Mouse (Mus musculus): ENCODE results near the gene Srp14. TPM values are rescaled to one million over a fixed set of nuclear protein-coding genes. Genes with fewer than 3 reads are reported as not detected.

The Srp14 gene
- 227 and 232 TPM in 2 replicates for polyA plus RNA-seq (2016; fragmentation: Nextera tagmentation; extraction: Ambion mirVana)

GRCm38 (mm10) chr2:118479550-118479909 lies at the start of gene Srp14:
Gene Srp14 (minus strand): TSS chr2:118479711.
- Histone ChIP-seq H3K4me3 (peak within 1 kb of the TSS; percentile 95), H3K36me3 (peaks cover 33% of the 10 kb centered on the region), H3K4me1 (peaks cover 14% of the 10 kb centered on the region), H3K27me3 (ENCODE audit: low read depth, poor library complexity, severe bottlenecking) (no peaks in the 10 kb centered on the region), H3K27ac (peak within 1 kb of the TSS; percentile 84), H3K9me3 (replicated peaks) (no peaks in the 10 kb centered on the region)
- DNase-seq (ENCODE audit: low spot score): peak; percentile 93
- WGBS: under 1% methylated on average over 35 of the region's 35 CpGs

GRCm38 (mm10) chr2:118526545-118526944 lies 47.0 kb upstream of the Srp14 start:
- 85% methylated on average over 5 of the region's 5 CpGs for whole genome bisulfite sequencing
- Histone ChIP-seq H3K27me3 (ENCODE audit: low read depth, poor library complexity, severe bottlenecking) (no peaks in the 10 kb centered on the region), H3K4me1 (peaks cover 55% of the 10 kb centered on the region), H3K9me3 (replicated peaks) (no peaks in the 10 kb centered on the region), H3K36me3 (peaks cover 7% of the 10 kb centered on the region), H3K27ac (no peak overlapping the region), H3K4me3 (no peak overlapping the region)
- no peak for DNase-seq (ENCODE audit: low spot score)

DNA sequence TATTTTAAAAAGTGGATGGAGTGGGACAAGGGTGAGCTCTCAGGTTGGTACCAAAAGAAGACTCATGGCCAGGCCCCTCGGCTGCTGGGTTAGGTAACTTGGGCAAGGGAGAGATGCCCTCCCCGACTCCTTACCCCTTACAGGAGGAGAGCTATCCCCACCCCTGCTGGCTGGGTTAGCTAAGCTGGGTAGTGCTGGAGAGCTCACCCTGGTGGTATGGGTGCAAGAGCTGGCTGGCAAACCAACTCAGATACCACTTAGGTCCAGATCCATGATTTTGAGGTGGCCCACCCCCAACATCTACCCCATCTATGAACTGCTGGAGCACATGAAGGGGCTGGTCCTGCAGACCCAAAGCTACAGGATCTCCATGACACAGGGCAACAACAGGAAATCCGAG lies 45.3 kb upstream of the Srp14 start:
- WGBS: 86% methylated on average over 3 of the region's 3 CpGs
- DNase-seq (ENCODE audit: low spot score): no peak
- 0 out of 2 replicates have a peak overlapping the region, but pooled peaks have one; percentile 38 for H3K27ac ChIP-seq

GRCm38 (mm10) chr2:118523163-118523730 lies 43.7 kb upstream of the Srp14 start:
- H3K4me3 ChIP-seq: no peak overlapping the region

More for the DNA sequence above, 45.3 kb upstream of the Srp14 start:
- Histone ChIP-seq H3K4me3 (no peak overlapping the region), H3K9me3 (replicated peaks) (no peaks in the 10 kb centered on the region), H3K36me3 (no peaks in the 10 kb centered on the region), H3K4me1 (peaks cover 54% of the 10 kb centered on the region), H3K27me3 (ENCODE audit: low read depth, poor library complexity, severe bottlenecking) (no peaks in the 10 kb centered on the region)

GRCm38 (mm10) chr2:118522265-118522664 lies 42.8 kb upstream of the Srp14 start:
- 31% methylated on average over 2 of the region's 2 CpGs for WGBS
- Histone ChIP-seq H3K4me3 (no peak overlapping the region), H3K9me3 (replicated peaks) (no peaks in the 10 kb centered on the region), H3K27me3 (ENCODE audit: low read depth, poor library complexity, severe bottlenecking) (no peaks in the 10 kb centered on the region), H3K4me1 (peaks cover 53% of the 10 kb centered on the region), H3K36me3 (no peaks in the 10 kb centered on the region), H3K27ac (peak overlapping the region; percentile 94)
- no peak for DNase-seq (ENCODE audit: low spot score)

More at GRCm38 (mm10) chr2:118523163-118523730, 43.7 kb upstream of the Srp14 start:
- Histone ChIP-seq H3K9me3 (replicated peaks) (no peaks in the 10 kb centered on the region), H3K27ac (peak overlapping the region; percentile 94), H3K27me3 (ENCODE audit: low read depth, poor library complexity, severe bottlenecking) (no peaks in the 10 kb centered on the region), H3K4me1 (peaks cover 54% of the 10 kb centered on the region), H3K36me3 (no peaks in the 10 kb centered on the region)
- WGBS: 68% methylated on average over 5 of the region's 5 CpGs
- no peak for DNase-seq (ENCODE audit: low spot score)

DNA sequence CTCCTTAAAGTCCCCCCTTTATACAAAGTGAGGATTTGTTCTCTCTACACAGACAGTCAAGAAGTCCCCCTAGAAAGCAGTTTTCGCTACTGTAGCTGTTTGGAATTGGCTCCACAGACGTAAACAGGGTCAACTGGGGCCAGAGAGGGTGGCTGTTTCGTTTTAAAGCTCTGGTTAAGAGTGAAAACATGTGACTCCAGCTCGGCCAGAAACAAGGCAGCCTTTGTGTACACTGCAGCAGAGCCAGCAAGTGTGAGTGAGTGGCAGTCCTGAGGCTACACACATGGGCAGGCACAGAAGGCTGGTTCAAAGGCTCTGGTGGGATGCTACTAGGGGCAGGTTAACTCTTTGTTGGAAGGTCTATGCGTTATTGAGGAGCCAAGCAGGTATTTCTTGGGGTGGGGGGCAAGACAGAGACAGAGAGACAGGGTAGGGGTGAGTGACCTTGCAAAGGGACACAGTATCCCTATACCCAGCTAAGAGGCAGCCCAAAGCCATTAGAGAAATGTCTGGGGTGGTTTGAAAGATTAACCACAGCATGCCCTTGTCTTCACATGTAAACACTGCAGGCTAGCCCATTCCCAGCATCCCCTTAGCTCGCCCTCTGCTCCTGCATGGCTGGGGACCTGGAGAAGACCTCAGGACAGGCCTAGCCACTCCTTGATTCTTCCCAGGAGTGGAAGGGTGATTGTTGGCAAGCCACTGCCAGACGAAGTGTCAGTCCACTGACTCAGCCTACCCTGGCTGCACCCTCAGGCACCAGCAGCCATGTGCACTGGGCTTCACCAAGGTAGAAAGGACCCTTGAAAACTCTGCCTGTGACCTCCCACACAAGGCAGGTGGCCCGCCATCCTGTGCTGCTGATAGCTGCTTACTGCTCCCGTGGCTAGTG lies 40.8 kb upstream of the Srp14 start:
- peak overlapping the region; percentile 94 for H3K27ac ChIP-seq
- H3K36me3 ChIP-seq: no peaks in the 10 kb centered on the region
- peaks cover 59% of the 10 kb centered on the region for H3K4me1 ChIP-seq
- no peaks in the 10 kb centered on the region for H3K27me3 ChIP-seq (ENCODE audit: low read depth, poor library complexity, severe bottlenecking)
- no peaks in the 10 kb centered on the region for H3K9me3 ChIP-seq (replicated peaks)
- peak overlapping the region; percentile 4; the same call in 1 of the 2 replicates for H3K4me3 ChIP-seq
- 40% methylated on average over 9 of the region's 9 CpGs for WGBS
- peak; percentile 78 for DNase-seq (ENCODE audit: low spot score)

- Histone ChIP-seq H3K36me3 (no peaks in the 10 kb centered on the region), H3K27me3 (ENCODE audit: low read depth, poor library complexity, severe bottlenecking) (no peaks in the 10 kb centered on the region), H3K4me3 (no peak overlapping the region), H3K4me1 (peaks cover 46% of the 10 kb centered on the region), H3K9me3 (replicated peaks) (no peaks in the 10 kb centered on the region), H3K27ac (peak overlapping the region; percentile 87)
- WGBS: 75% methylated on average over 16 of the region's 16 CpGs
- no peak for DNase-seq (ENCODE audit: low spot score)
Measured at GRCm38 (mm10) chr2:118512418-118513377, 33.2 kb upstream of the Srp14 start.

GRCm38 (mm10) chr2:118511779-118512417 lies 32.4 kb upstream of the Srp14 start:
- Histone ChIP-seq H3K4me3 (no peak overlapping the region), H3K4me1 (peaks cover 46% of the 10 kb centered on the region), H3K27ac (peak overlapping the region; percentile 87), H3K36me3 (no peaks in the 10 kb centered on the region), H3K9me3 (replicated peaks) (no peaks in the 10 kb centered on the region), H3K27me3 (ENCODE audit: low read depth, poor library complexity, severe bottlenecking) (no peaks in the 10 kb centered on the region)
- WGBS: 53% methylated on average over 11 of the region's 11 CpGs
- DNase-seq (ENCODE audit: low spot score): no peak

DNA sequence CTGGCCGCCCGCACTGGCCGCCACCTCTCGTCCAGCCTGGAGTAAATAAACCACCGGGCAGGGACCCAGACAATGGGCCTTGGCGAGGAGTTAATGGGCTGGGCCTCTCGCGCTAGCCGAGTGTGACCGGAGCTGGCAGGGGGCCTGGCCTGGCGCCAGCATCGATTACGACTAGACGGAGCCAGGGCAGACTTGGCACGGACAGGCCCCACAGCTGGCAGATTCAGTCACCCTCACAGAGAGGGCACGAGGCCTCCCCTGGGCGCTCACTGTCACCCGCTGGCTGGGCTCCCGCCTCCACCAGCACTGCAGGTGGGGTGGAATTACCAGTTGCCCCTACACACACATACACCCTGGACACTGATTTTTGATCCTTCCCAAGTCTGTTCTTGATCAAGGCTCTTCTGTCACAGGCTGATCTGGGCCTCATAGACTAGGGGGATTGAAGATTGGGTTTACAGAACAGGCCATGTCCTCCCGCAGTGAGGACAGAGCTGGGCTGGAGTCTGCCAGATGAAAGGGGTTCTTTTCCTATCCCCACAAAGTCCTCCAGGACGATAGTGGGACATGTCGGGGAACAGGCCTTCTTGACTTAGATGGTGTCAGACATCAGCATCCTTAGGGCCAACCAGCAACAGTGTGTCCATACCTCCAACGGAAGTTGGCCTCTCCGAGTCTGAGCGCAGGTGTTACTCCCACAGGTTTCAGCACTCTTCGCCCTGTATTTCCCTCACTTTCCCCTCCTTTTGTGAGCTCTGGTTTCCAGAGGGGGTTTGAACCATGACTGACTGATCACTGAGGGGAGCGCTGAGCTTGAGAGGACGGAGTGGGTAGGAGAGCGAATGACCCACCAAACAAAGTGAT lies 31.2 kb upstream of the Srp14 start:
- H3K4me1 ChIP-seq: peaks cover 43% of the 10 kb centered on the region
- H3K27me3 ChIP-seq (ENCODE audit: low read depth, poor library complexity, severe bottlenecking): no peaks in the 10 kb centered on the region
- peak overlapping the region; percentile 87 for H3K27ac ChIP-seq
- no peaks in the 10 kb centered on the region for H3K36me3 ChIP-seq
- no peaks in the 10 kb centered on the region for H3K9me3 ChIP-seq (replicated peaks)
- 41% methylated on average over 29 of the region's 29 CpGs for WGBS
- DNase-seq (ENCODE audit: low spot score): peak; percentile 76
- no peak overlapping the region for H3K4me3 ChIP-seq

GRCm38 (mm10) chr2:118509688-118510446 lies 30.4 kb upstream of the Srp14 start:
- peak overlapping the region; percentile 87 for H3K27ac ChIP-seq
- no peak for DNase-seq (ENCODE audit: low spot score)
- H3K36me3 ChIP-seq: no peaks in the 10 kb centered on the region
- H3K9me3 ChIP-seq (replicated peaks): no peaks in the 10 kb centered on the region
- no peaks in the 10 kb centered on the region for H3K27me3 ChIP-seq (ENCODE audit: low read depth, poor library complexity, severe bottlenecking)
- peaks cover 38% of the 10 kb centered on the region for H3K4me1 ChIP-seq
- no peak overlapping the region for H3K4me3 ChIP-seq
- 59% methylated on average over 8 of the region's 8 CpGs for WGBS

DNA sequence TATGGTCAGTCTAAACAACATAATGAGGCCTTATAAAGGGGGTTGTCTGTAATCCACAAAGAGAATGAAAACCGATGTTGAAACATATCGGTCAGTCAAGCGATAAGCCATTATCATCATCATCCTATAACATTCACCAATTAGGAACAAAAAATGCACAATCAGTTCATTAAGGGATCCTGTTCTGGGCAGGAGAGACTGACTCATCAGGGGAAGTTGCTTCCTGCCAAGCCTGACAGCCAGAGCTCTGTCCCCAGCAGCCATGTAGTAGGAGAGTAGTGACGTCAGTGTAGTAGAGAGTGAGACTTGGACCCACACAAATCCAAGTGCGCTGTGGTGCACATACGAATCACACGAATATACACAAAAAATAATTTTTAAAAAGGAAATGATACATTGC lies 27.6 kb upstream of the Srp14 start:
- Histone ChIP-seq H3K36me3 (no peaks in the 10 kb centered on the region), H3K4me1 (peaks cover 32% of the 10 kb centered on the region), H3K27me3 (ENCODE audit: low read depth, poor library complexity, severe bottlenecking) (no peaks in the 10 kb centered on the region), H3K27ac (no peak overlapping the region), H3K4me3 (no peak overlapping the region), H3K9me3 (replicated peaks) (no peaks in the 10 kb centered on the region)
- 90% methylated on average over 7 of the region's 7 CpGs for WGBS
- no peak for DNase-seq (ENCODE audit: low spot score)

Data from limb, embryonic 10.5 days (tissue).